Mouse (Mus musculus) CH12.LX (cell line): Measurements from ENCODE around the gene Adi1. TPM values are rescaled to one million over a fixed set of nuclear protein-coding genes. Genes with fewer than 3 reads are reported as not detected.

Source experiments
- DNase-seq: peaks from one replicate; pipeline ENCODE4 v3.0.0-alpha.2; 2013; ENCODE audit errors: extremely low read depth
- H3K27ac ChIP-seq: 2 replicates; pipeline ENCODE4 v1.5.1; 2012; ENCODE audit warnings: low read depth, mild to moderate bottlenecking, control low read depth, moderate library complexity; ENCODE audit not compliant: insufficient read depth
- H3K27me3 ChIP-seq: replicated peaks from 2 replicates; pipeline ENCODE3; 2012; ENCODE audit warnings: inconsistent platforms
- H3K36me3 ChIP-seq, 2 experiments: replicated peaks in 1 of 2; 2 replicates each; pipeline versions ENCODE3 to v1.6.1; 2012; ENCODE audit warnings: inconsistent platforms in 1 of 2, low read length in 1 of 2, mild to moderate bottlenecking in 1 of 2, mixed read lengths in 1 of 2, moderate library complexity in 1 of 2; ENCODE audit not compliant: control insufficient read depth in 1 of 2, insufficient read depth in 1 of 2
- H3K4me1 ChIP-seq, 2 experiments: 2 replicates each; pipeline ENCODE4 v1.6.1; 2012; ENCODE audit warnings: inconsistent platforms in 1 of 2, moderate library complexity in 1 of 2; ENCODE audit not compliant: insufficient read depth in 2 of 2, control insufficient read depth in 1 of 2
- H3K4me2 ChIP-seq: 2 replicates; pipeline ENCODE4 v1.6.1; 2012; ENCODE audit warnings: low read depth, mild to moderate bottlenecking, control low read depth; ENCODE audit not compliant: poor library complexity, insufficient read depth, severe bottlenecking
- H3K4me3 ChIP-seq, 3 experiments: fragments of 150-350 bp in 1 of 3; sonication (generic) in 1 of 3; replicated peaks in 1 of 3; 2 replicates each; pipeline versions ENCODE3 to v1.5.1; 2011 to 2012; ENCODE audit warnings: low read depth in 2 of 3, low read length in 2 of 3, mild to moderate bottlenecking in 2 of 3, moderate library complexity in 2 of 3, control low read depth in 1 of 3, improper control_type of control experiment in 1 of 3, inconsistent platforms in 1 of 3, mixed read lengths in 1 of 3; ENCODE audit not compliant: poor library complexity in 1 of 3
- H3K79me2 ChIP-seq: replicated peaks from 2 replicates; pipeline ENCODE4 v1.6.1; 2012; ENCODE audit warnings: mild to moderate bottlenecking, moderate library complexity; ENCODE audit not compliant: control insufficient read depth, poor library complexity, insufficient read depth, severe bottlenecking; ENCODE audit errors: extremely low read depth
- H3K9ac ChIP-seq: 2 replicates; pipeline ENCODE4 v1.6.1; 2012; ENCODE audit warnings: low read depth, mild to moderate bottlenecking, control low read depth, moderate library complexity; ENCODE audit not compliant: insufficient read depth
- H3K9me3 ChIP-seq: replicated peaks from 2 replicates; pipeline ENCODE3; 2012; ENCODE audit warnings: low read length, inconsistent platforms, mixed read lengths
- CHD1 ChIP-seq: IDR thresholded peaks from 2 replicates; pipeline ENCODE4 v1.6.1; 2012; ENCODE audit warnings: low read depth, low read length, improper control_type of control experiment, inconsistent platforms
- CHD2 ChIP-seq: IDR thresholded peaks from 2 replicates; pipeline ENCODE4 v1.6.1; 2011; ENCODE audit warnings: low read length, improper control_type of control experiment
- E2F4 ChIP-seq: IDR thresholded peaks from 2 replicates; pipeline ENCODE4 v1.6.1; 2011; ENCODE audit warnings: low read depth, low read length, improper control_type of control experiment; ENCODE audit not compliant: insufficient replicate concordance
- EP300 ChIP-seq: IDR thresholded peaks from 2 replicates; pipeline ENCODE4 v1.6.1; 2011; ENCODE audit warnings: low read length, improper control_type of control experiment
- ETS1 ChIP-seq: conservative IDR thresholded peaks from 2 replicates; pipeline ENCODE4 v1.6.1; 2012; ENCODE audit warnings: low read depth, mild to moderate bottlenecking, inconsistent platforms, low read length, improper control_type of control experiment, moderate library complexity
- GABPA ChIP-seq: IDR thresholded peaks from 2 replicates; pipeline ENCODE4 v1.6.1; 2012; ENCODE audit warnings: low read depth, low read length, improper control_type of control experiment, inconsistent platforms; ENCODE audit not compliant: insufficient replicate concordance
- IRF4 ChIP-seq: IDR thresholded peaks from 2 replicates; pipeline ENCODE4 v1.6.1; 2014; ENCODE audit warnings: low read depth, mild to moderate bottlenecking, inconsistent platforms, low read length, improper control_type of control experiment
- MAFK ChIP-seq: IDR thresholded peaks from 2 replicates; pipeline ENCODE4 v1.6.1; 2011; ENCODE audit warnings: low read length, improper control_type of control experiment; ENCODE audit not compliant: insufficient replicate concordance
- MAX ChIP-seq: IDR thresholded peaks from 2 replicates; pipeline ENCODE4 v1.6.1; 2011; ENCODE audit warnings: low read length, improper control_type of control experiment
- MAZ ChIP-seq: IDR thresholded peaks from 2 replicates; pipeline ENCODE4 v1.6.1; 2012; ENCODE audit warnings: low read depth, mild to moderate bottlenecking, inconsistent platforms, low read length, improper control_type of control experiment, moderate library complexity
- MEF2A ChIP-seq: IDR thresholded peaks from 2 replicates; pipeline ENCODE4 v1.6.1; 2014; ENCODE audit warnings: low read depth, mild to moderate bottlenecking, inconsistent platforms, low read length, improper control_type of control experiment, borderline replicate concordance
- MXI1 ChIP-seq: IDR thresholded peaks from 2 replicates; pipeline ENCODE4 v1.6.1; 2011; ENCODE audit warnings: mild to moderate bottlenecking, low read depth, low read length, improper control_type of control experiment
- PAX5 ChIP-seq: IDR thresholded peaks from 2 replicates; pipeline ENCODE4 v1.6.1; 2012; ENCODE audit warnings: low read length, inconsistent platforms, mixed read lengths
- POLR2AphosphoS2 ChIP-seq: IDR thresholded peaks from 2 replicates; pipeline ENCODE4 v1.6.1; 2011; ENCODE audit warnings: low read depth, low read length, improper control_type of control experiment
- RAD21 ChIP-seq: IDR thresholded peaks from 2 replicates; pipeline ENCODE4 v1.6.1; 2011; ENCODE audit warnings: low read depth, mild to moderate bottlenecking, low read length, improper control_type of control experiment, moderate library complexity
- SMC3 ChIP-seq: IDR thresholded peaks from 2 replicates; pipeline ENCODE4 v1.6.1; 2011; ENCODE audit warnings: low read depth, low read length, improper control_type of control experiment
- TBP ChIP-seq: conservative IDR thresholded peaks from 2 replicates; pipeline ENCODE4 v1.6.1; 2011; ENCODE audit warnings: low read depth, low read length, improper control_type of control experiment
- USF2 ChIP-seq: conservative IDR thresholded peaks from 2 replicates; pipeline ENCODE4 v1.6.1; 2011; ENCODE audit warnings: low read depth, low read length, improper control_type of control experiment
- ZC3H11A ChIP-seq: IDR thresholded peaks from 2 replicates; pipeline ENCODE4 v1.6.1; 2012; ENCODE audit warnings: low read depth, mild to moderate bottlenecking, inconsistent platforms, low read length, improper control_type of control experiment
- ZMIZ1 ChIP-seq: IDR thresholded peaks from 2 replicates; pipeline ENCODE4 v1.6.1; 2012; ENCODE audit warnings: low read depth, mild to moderate bottlenecking, inconsistent platforms, low read length, improper control_type of control experiment
- ZNF384 ChIP-seq: IDR thresholded peaks from 2 replicates; pipeline ENCODE4 v1.6.1; 2012; ENCODE audit warnings: low read depth, low read length, improper control_type of control experiment, inconsistent platforms
- dilution Hi-C: fragments of 300-500 bp; cut with MboI; formaldehyde crosslinking; loops from 2 replicates; pipeline ENCODE4 v1.14.3; 2020; ENCODE audit warnings: low sequenced_read_pairs; ENCODE audit not compliant: extremely low pct_unique_long_range_greater_than_20kb, extremely low pct_ligation_motif_present
- in situ Hi-C: fragments of 300-500 bp; cut with MboI; formaldehyde crosslinking; loops from 3 replicates; pipeline ENCODE4 v1.14.3; 2019; ENCODE audit warnings: low sequenced_read_pairs, low pct_ligation_motif_present, low pct_unique_long_range_greater_than_20kb, mixed read lengths
- polyA plus RNA-seq: library from polyadenylated mRNA; unstranded; fragments of >175 nt; gene quantifications from 2 replicates; pipeline ENCODE4 v1.2.1, GENCODE M21; 2012; ENCODE audit warnings: low read depth; ENCODE audit not compliant: insufficient read length
- total RNA-seq, 2 experiments: library from RNA; depleted of rRNA; stranded (reverse); fragments of 300-350 nt in 1 of 2; fragments of >200 nt in 1 of 2; gene quantifications; 2 replicates each; pipeline ENCODE4 v1.2.3; 2012 to 2014

Gene Adi1
- total and polyA plus RNA-seq, 3 experiments = 27.7 to 58.3 (median 37.5) TPM

DNA sequence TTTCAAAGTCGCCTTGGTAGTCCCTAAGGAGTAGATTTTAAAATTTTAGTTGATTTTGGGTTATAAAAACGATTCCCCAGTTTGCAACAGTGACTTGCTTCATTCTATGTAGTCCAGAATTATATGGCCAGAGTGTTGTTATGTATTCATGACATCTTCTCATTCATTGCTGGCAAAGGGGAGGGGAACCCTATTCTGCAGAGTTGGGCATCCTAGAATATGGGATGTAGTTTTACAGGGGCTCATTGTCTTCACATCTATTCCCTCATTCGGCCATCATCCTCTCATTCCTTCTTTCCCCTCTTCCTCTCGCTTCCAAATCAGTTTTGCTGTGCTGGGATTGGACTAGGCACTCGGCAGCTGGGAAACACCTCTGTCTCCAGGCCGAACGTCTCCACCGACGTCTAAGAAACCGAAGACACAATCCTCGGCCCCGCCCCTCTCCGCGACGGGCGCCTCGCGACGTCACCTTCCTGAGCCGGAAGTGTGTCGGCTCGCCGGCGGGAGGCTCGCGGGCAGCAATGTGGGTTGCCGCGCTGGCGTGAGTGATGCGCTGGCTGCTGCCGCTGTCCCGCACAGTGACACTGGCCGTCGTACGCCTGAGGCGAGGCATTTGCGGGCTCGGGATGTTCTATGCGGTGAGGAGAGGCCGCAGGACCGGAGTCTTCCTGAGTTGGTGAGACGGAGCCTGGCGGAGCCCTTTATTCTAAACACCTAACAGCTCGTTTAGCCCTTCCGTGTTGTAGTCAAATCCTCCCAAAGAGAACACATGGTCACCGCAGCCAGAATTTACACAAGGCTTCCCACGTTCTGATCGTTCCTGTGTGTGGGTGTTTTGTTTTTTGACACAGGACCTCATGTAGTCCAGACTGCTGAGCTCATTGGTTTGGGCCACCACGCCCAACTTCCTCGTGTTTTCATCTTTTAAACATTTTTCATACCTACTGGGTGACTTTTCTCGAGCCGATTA is 25.6 kb upstream of the Adi1 start, which contains the start of gene Rnaseh1 (continued):
- TF ChIP-seq ZNF384 = no peak

DNA sequence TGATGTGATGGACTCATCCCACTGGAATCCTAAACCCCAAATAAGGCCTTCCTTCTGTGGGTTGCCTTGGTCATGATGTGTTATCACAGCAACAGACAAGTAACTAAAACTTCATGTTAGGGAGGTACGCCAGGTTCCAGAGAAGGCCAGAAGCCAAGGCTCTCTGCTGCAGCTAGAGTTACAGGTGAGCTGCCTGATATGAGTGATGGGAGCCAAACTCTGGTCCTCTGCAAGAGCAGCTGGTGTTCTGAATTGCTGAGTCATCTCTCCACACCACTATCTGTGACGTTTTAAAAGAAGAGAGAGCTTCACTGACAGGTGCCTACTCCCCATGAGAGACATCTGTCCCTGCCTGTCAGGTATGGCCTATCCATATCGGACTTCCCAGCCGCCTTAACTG is 12.4 kb upstream of the Adi1 start:
- Histone ChIP-seq H3K4me2 (no peak overlapping the region), H3K27ac (no peak overlapping the region), H3K9ac (no peak overlapping the region), H3K79me2 (no peaks in the 10 kb centered on the region), H3K4me3 (no peak overlapping the region), H3K27me3 (no peaks in the 10 kb centered on the region), H3K4me1 (peaks cover 7 to 11% of the 10 kb centered on the region in 2 experiments; a peak in 3 of 4 replicates), H3K36me3 (peaks cover 27 to 43% of the 10 kb centered on the region in 2 experiments)
- no peak for DNase-seq
- dilution Hi-C loops = no loop called here
- in situ Hi-C loops = no loop called here
- no peak for TF ChIP-seq MAX
- peak; percentile 54; the same call in 1 of the 2 replicates for TF ChIP-seq MAFK
- TF ChIP-seq, all 38 proteins: peak for 1
- no peaks in the 10 kb centered on the region for H3K9me3 ChIP-seq

DNA sequence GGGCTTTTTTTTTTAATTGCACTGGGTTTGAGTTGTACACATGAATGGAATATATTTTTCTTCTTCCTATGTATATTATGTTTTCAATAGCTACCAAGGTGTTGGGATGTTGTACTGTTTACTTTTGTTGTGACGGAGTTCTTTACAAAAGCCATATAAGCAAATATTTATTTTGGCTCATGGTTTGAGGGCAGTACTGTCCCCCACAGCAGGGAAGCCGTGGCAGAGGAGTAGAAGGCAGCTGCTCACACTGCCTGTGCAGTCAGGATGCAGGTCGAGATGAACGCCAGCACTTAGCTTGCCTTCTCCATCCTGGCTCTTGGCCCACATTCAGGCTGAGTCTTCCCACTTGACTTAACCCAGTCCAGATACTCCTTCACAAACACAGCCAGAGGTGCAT is 8.3 kb upstream of the Adi1 start:
- H3K4me2 ChIP-seq = no peak overlapping the region
- no peak overlapping the region for H3K4me3 ChIP-seq
- no peak for TF ChIP-seq E2F4
- no peak for TF ChIP-seq CHD1
- TF ChIP-seq SMC3 = no peak
- no peak for TF ChIP-seq IRF4
- no peak for TF ChIP-seq ETS1
- TF ChIP-seq, all 38 proteins: peak for 0
- H3K27ac ChIP-seq = no peak overlapping the region
- no peaks in the 10 kb centered on the region for H3K27me3 ChIP-seq
- H3K36me3 ChIP-seq = peaks cover 0 to 6% of the 10 kb centered on the region in 2 experiments
- no peaks in the 10 kb centered on the region for H3K79me2 ChIP-seq
- H3K9me3 ChIP-seq = no peaks in the 10 kb centered on the region
- H3K4me1 ChIP-seq = peaks cover 7 to 11% of the 10 kb centered on the region in 2 experiments; a peak in 3 of 4 replicates
- no peak overlapping the region for H3K9ac ChIP-seq
- dilution Hi-C loops (no loop called here), in situ Hi-C loops (no loop called here)
- no peak for DNase-seq

DNA sequence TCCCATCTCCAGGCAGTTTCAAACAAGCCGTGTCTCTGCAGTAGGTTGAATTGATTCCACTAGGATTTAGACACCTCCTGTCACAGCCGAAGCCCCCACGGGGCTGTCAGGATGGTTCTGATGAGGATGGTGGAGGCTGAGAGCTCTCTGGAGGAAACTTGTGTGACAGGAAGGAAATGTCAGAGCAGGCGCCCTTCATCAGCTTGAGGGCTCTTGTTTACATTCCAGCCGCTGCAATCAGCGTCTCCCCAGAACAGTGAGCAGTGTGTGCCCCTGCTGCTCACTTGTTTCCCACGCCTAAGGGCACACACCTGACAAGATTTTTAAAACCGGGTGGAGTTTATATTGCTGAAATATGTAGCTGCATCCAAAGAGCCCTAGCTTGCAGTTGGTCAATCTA is 7.7 kb upstream of the Adi1 start:
- H3K4me3 ChIP-seq = no peak overlapping the region
- dilution Hi-C loops (no loop called here), in situ Hi-C loops (no loop called here)
- no peak overlapping the region for H3K9ac ChIP-seq
- peaks cover 0 to 3% of the 10 kb centered on the region in 2 experiments for H3K36me3 ChIP-seq
- no peaks in the 10 kb centered on the region for H3K9me3 ChIP-seq
- H3K79me2 ChIP-seq = no peaks in the 10 kb centered on the region
- peaks cover 5 to 6% of the 10 kb centered on the region in 2 experiments; a peak in 3 of 4 replicates for H3K4me1 ChIP-seq
- no peak overlapping the region for H3K4me2 ChIP-seq
- no peak for DNase-seq
- no peak overlapping the region for H3K27ac ChIP-seq
- H3K27me3 ChIP-seq = no peaks in the 10 kb centered on the region
- TF ChIP-seq ZNF384 (no peak), IRF4 (no peak), MAZ (no peak), PAX5 (no peak), USF2 (no peak), TBP (no peak), RAD21 (no peak), ZMIZ1 (no peak), MEF2A (no peak), MXI1 (no peak), SMC3 (no peak), MAFK (no peak), POLR2AphosphoS2 (no peak), EP300 (no peak), GABPA (no peak), CHD2 (no peak), ZC3H11A (no peak)
